Mouse (Mus musculus): Measurements from ENCODE around the gene Papln. TPM values are rescaled to one million over a fixed set of nuclear protein-coding genes. Genes with fewer than 3 reads are reported as not detected.

Papln gene
- polyA plus RNA-seq, 1 experiment from 2014 or later: not detected

- 22% methylated on average over 4 of the region's 4 CpGs for WGBS
- ATAC-seq (ENCODE audit: low FRiP score): no peak
- H3K4me1 ChIP-seq (ENCODE audit: control insufficient read depth, insufficient read depth, low read length): peaks cover 8% of the 10 kb centered on the region
- H3K27ac ChIP-seq (ENCODE audit: low read depth, low read length): no peak overlapping the region
- no peak overlapping the region for H3K9ac ChIP-seq (ENCODE audit: low read length)
- H3K27me3 ChIP-seq (ENCODE audit: control insufficient read depth, insufficient read depth, low read length): peaks cover 5% of the 10 kb centered on the region; the same call in 1 of the 2 replicates
- no peaks in the 10 kb centered on the region for H3K9me3 ChIP-seq (ENCODE audit: control insufficient read depth, low read length)
- DNase-seq (ENCODE audit: low spot score, missing footprints): peak; percentile 84
- H3K4me2 ChIP-seq: no peak overlapping the region
- no peak overlapping the region for H3K4me3 ChIP-seq (ENCODE audit: low read depth, low read length)
- no peaks in the 10 kb centered on the region for H3K36me3 ChIP-seq (ENCODE audit: control insufficient read depth, insufficient read depth, low read length)
Observed at GRCm38 (mm10) chr12:83762706-83763105, 728 bp upstream of the Papln start.

- Histone ChIP-seq H3K4me3 (ENCODE audit: low read depth, low read length) (peak overlapping the region; percentile 9; the same call in 1 of the 2 replicates), H3K36me3 (ENCODE audit: control insufficient read depth, insufficient read depth, low read length) (no peaks in the 10 kb centered on the region), H3K9ac (ENCODE audit: low read length) (peak overlapping the region; percentile 42; the same call in 1 of the 2 replicates), H3K4me1 (ENCODE audit: control insufficient read depth, insufficient read depth, low read length) (peaks cover 8% of the 10 kb centered on the region), H3K27me3 (ENCODE audit: control insufficient read depth, insufficient read depth, low read length) (peaks cover 5% of the 10 kb centered on the region; the same call in 1 of the 2 replicates), H3K9me3 (ENCODE audit: control insufficient read depth, low read length) (no peaks in the 10 kb centered on the region), H3K27ac (ENCODE audit: low read depth, low read length) (no peak overlapping the region), H3K4me2 (peak overlapping the region; percentile 39)
- WGBS: 14% methylated on average over 11 of the region's 14 CpGs
- peak; percentile 88 for DNase-seq (ENCODE audit: low spot score, missing footprints)
- 0 out of 2 replicates have a peak, but pooled peaks have one; percentile 40 for ATAC-seq (ENCODE audit: low FRiP score)
Observed at GRCm38 (mm10) chr12:83764044-83764365, 571 bp downstream of the Papln start.

DNA sequence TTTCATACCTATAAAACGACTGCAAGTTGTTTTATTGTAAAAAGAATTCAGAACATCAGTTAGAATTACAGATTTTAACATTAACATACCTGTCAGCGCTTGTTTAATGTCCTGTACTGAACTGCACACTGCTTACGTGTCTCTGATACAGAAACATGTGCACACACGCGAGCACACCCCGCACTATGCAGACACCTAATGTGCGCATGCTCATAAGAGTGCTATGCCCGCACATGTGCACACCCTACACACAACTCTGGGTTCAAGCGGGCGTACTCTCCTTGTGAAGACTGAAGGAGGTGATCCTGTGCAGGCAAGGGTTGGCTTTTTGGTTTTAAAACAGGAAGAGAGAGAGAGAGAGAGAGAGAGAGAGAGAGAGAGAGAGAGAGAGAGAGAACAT lies 1.1 kb downstream of the Papln start:
- ATAC-seq (ENCODE audit: low FRiP score): no peak

GRCm38 (mm10) chr12:83765965-83766603 lies 2.6 kb downstream of the Papln start:
- Histone ChIP-seq H3K4me1 (ENCODE audit: control insufficient read depth, insufficient read depth, low read length) (peaks cover 15% of the 10 kb centered on the region), H3K27me3 (ENCODE audit: control insufficient read depth, insufficient read depth, low read length) (peaks cover 5% of the 10 kb centered on the region; the same call in 1 of the 2 replicates), H3K9me3 (ENCODE audit: control insufficient read depth, low read length) (no peaks in the 10 kb centered on the region), H3K36me3 (ENCODE audit: control insufficient read depth, insufficient read depth, low read length) (no peaks in the 10 kb centered on the region), H3K9ac (ENCODE audit: low read length) (no peak overlapping the region), H3K27ac (ENCODE audit: low read depth, low read length) (no peak overlapping the region), H3K4me3 (ENCODE audit: low read depth, low read length) (no peak overlapping the region), H3K4me2 (no peak overlapping the region)
- no peak for ATAC-seq (ENCODE audit: low FRiP score)
- no peak for DNase-seq (ENCODE audit: low spot score, missing footprints)
- 78% methylated on average over 13 of the region's 13 CpGs for WGBS

More for the DNA sequence above, 1.1 kb downstream of the Papln start:
- H3K4me2 ChIP-seq: no peak overlapping the region
- H3K4me1 ChIP-seq (ENCODE audit: control insufficient read depth, insufficient read depth, low read length): peaks cover 8% of the 10 kb centered on the region
- DNase-seq (ENCODE audit: low spot score, missing footprints): no peak
- H3K9me3 ChIP-seq (ENCODE audit: control insufficient read depth, low read length): no peaks in the 10 kb centered on the region
- H3K9ac ChIP-seq (ENCODE audit: low read length): no peak overlapping the region
- no peaks in the 10 kb centered on the region for H3K36me3 ChIP-seq (ENCODE audit: control insufficient read depth, insufficient read depth, low read length)
- no peak overlapping the region for H3K27ac ChIP-seq (ENCODE audit: low read depth, low read length)
- no peak overlapping the region for H3K4me3 ChIP-seq (ENCODE audit: low read depth, low read length)
- peaks cover 5% of the 10 kb centered on the region; the same call in 1 of the 2 replicates for H3K27me3 ChIP-seq (ENCODE audit: control insufficient read depth, insufficient read depth, low read length)
- WGBS: 82% methylated on average over 10 of the region's 10 CpGs

- Histone ChIP-seq H3K9me3 (ENCODE audit: control insufficient read depth, low read length) (no peaks in the 10 kb centered on the region), H3K27ac (ENCODE audit: low read depth, low read length) (no peak overlapping the region), H3K36me3 (ENCODE audit: control insufficient read depth, insufficient read depth, low read length) (no peaks in the 10 kb centered on the region), H3K9ac (ENCODE audit: low read length) (no peak overlapping the region), H3K4me1 (ENCODE audit: control insufficient read depth, insufficient read depth, low read length) (peaks cover 12% of the 10 kb centered on the region), H3K27me3 (ENCODE audit: control insufficient read depth, insufficient read depth, low read length) (peaks cover 5% of the 10 kb centered on the region; the same call in 1 of the 2 replicates), H3K4me3 (ENCODE audit: low read depth, low read length) (no peak overlapping the region), H3K4me2 (no peak overlapping the region)
- WGBS: 62% methylated on average over 9 of the region's 9 CpGs
- ATAC-seq (ENCODE audit: low FRiP score): no peak
- no peak for DNase-seq (ENCODE audit: low spot score, missing footprints)
Observed at GRCm38 (mm10) chr12:83767833-83768232, 4.4 kb downstream of the Papln start.

DNA sequence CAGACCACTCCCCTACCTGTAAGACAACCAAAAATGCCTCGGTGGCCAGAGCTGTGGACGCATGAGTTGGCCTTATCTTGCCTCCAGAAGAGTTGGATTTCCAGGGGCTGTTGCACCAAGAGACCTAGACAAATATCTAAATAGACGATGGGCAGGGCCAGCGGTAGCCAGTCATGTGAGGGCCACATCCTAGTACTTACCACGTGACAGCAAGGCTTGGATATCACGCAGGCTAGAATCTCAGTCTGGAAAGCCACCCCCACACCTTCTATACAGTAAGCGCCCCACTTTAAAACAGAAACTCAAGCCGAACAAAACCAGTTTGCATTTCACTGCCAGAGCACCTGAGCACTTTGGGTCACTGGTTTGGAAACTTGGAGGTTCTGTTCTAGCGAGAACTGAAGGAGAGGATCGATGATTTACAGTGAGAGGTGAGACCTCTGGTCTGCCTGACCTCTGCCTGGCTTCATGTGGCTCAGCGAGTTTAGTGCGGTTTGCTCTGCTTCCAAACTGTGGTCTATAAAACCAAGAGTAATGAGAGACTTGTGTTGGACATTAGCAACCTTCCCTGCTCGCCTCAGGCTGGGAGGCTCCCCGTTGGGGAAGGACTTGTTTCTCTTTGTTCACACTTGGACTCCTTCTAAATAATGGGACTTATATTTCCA lies 4.9 kb downstream of the Papln start:
- no peak overlapping the region for H3K27ac ChIP-seq (ENCODE audit: low read depth, low read length)
- no peak for DNase-seq (ENCODE audit: low spot score, missing footprints)
- H3K27me3 ChIP-seq (ENCODE audit: control insufficient read depth, insufficient read depth, low read length): peaks cover 5% of the 10 kb centered on the region; the same call in 1 of the 2 replicates
- no peak overlapping the region for H3K4me3 ChIP-seq (ENCODE audit: low read depth, low read length)
- H3K4me2 ChIP-seq: no peak overlapping the region
- ATAC-seq (ENCODE audit: low FRiP score): no peak
- H3K9me3 ChIP-seq (ENCODE audit: control insufficient read depth, low read length): no peaks in the 10 kb centered on the region
- H3K9ac ChIP-seq (ENCODE audit: low read length): no peak overlapping the region
- no peaks in the 10 kb centered on the region for H3K36me3 ChIP-seq (ENCODE audit: control insufficient read depth, insufficient read depth, low read length)
- H3K4me1 ChIP-seq (ENCODE audit: control insufficient read depth, insufficient read depth, low read length): peaks cover 12% of the 10 kb centered on the region
- 85% methylated on average over 14 of the region's 14 CpGs for WGBS

DNA sequence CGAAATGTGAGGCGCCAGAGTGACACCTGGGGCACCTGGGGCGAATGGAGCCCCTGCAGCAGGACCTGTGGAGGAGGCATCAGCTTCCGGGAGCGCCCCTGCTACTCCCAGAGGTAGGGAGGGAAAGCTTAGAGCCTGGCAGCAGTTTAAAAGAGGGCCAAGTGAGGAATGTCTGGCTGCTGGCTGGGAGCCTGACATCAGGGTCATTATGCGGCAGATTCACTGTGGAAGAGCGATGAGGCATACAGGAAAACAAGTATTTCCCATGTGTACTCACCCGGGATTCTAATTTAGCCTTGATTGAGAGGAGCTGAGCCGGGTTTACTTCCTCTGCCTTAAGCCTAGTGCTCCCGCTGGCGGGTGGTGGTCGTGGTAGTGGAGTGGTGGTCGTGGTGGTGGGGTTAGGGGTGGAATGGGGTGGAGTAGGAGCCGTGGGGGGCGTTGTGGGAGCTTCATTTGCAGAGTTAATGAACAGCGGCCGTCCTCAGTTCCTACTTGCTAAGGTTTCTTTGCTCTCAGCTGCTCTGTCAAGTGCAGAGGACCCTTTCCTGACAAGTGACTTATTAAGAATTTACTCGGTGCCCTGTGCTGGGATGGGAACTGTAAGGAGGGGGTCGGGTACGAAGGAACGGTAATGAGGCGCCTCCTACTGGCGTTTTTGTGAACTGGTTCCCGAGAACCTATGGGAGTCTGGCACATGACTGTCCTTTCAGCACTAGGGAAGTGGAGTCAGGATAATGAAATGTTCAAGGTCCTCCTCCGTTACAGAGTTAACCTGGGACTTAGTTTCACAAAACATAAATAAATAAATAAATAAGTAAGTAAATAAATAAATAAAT lies 7.2 kb downstream of the Papln start:
- Histone ChIP-seq H3K4me3 (ENCODE audit: low read depth, low read length) (no peak overlapping the region), H3K27ac (ENCODE audit: low read depth, low read length) (no peak overlapping the region; the same call in 1 of the 2 replicates), H3K27me3 (ENCODE audit: control insufficient read depth, insufficient read depth, low read length) (no peaks in the 10 kb centered on the region; the same call in 1 of the 2 replicates), H3K4me2 (peak overlapping the region; percentile 36), H3K9ac (ENCODE audit: low read length) (no peak overlapping the region), H3K4me1 (ENCODE audit: control insufficient read depth, insufficient read depth, low read length) (peaks cover 9% of the 10 kb centered on the region), H3K9me3 (ENCODE audit: control insufficient read depth, low read length) (no peaks in the 10 kb centered on the region), H3K36me3 (ENCODE audit: control insufficient read depth, insufficient read depth, low read length) (no peaks in the 10 kb centered on the region)
- peak; percentile 25 for ATAC-seq (ENCODE audit: low FRiP score)
- 9% methylated on average over 25 of the region's 25 CpGs for WGBS
- peak; percentile 98 for DNase-seq (ENCODE audit: low spot score, missing footprints)

- Histone ChIP-seq H3K27me3 (ENCODE audit: control insufficient read depth, insufficient read depth, low read length) (no peaks in the 10 kb centered on the region), H3K36me3 (ENCODE audit: control insufficient read depth, insufficient read depth, low read length) (no peaks in the 10 kb centered on the region), H3K4me3 (ENCODE audit: low read depth, low read length) (no peak overlapping the region), H3K27ac (ENCODE audit: low read depth, low read length) (no peak overlapping the region), H3K9me3 (ENCODE audit: control insufficient read depth, low read length) (no peaks in the 10 kb centered on the region), H3K4me1 (ENCODE audit: control insufficient read depth, insufficient read depth, low read length) (peaks cover 3% of the 10 kb centered on the region), H3K9ac (ENCODE audit: low read length) (no peak overlapping the region), H3K4me2 (no peak overlapping the region)
- 67% methylated on average over 12 of the region's 12 CpGs for WGBS
- DNase-seq (ENCODE audit: low spot score, missing footprints): no peak
- ATAC-seq (ENCODE audit: low FRiP score): no peak
Observed at GRCm38 (mm10) chr12:83775621-83776020, 12.2 kb downstream of the Papln start.
